Mouse (Mus musculus): Measurements from ENCODE around the gene Trim56.

DNA sequence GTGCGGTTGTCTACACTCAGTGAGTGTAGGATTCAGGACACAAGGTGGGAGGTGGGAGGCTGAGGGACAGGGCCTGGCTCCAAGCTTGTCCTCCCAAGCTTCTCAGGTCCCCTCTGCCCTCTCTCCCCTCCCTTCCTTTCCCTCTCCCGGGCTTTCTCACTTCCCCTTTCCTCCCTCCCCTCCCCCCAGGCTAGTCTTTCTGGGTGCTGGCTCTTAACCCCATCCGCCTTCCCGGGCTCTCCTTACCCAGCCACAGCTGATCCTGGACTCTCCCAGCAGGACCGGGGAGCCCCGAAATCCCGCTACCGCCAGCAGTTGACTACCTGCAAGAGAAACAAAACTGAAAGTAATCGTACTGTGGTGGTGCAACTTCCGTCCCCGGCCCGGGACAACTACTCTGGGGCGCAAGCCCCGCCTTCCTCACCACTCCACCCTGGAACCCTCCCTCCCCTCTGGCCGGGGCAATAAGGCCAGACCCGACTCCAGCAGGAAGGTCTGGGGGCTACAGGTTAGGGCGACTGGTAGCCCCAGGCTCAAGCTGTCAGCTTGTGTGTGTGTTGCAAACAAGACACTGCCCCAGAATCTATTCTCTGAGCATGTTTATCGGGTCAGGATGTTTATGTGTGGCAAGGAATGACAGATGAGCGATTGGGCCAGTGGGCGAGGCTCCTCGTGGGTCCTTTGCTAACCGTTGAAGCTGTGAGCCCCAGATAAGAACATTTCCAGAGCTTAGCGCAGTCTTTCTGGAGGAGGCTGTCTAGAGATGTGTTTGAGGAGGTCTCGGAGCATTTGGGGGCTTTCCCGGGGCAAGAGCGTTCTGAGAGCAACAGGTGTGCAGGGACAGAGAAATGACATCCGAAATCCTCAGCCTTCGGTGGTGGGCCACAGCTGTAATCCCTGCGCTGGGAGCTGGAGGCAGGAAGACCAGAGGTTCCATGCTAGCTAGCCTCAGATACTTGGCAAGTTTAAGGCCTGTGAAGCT, at the start of gene Trim56:
- TF ChIP-seq CEBPB (IDR thresholded peaks at IDR 0.05; ENCODE audit: low read depth) (peak; percentile 40), CTCF (IDR thresholded peaks at IDR 0.05; ENCODE audit: control insufficient read depth, insufficient read depth, insufficient read length) (no peak), USF1 (IDR thresholded peaks at IDR 0.05; ENCODE audit: low read depth) (no peak)
